Mouse (Mus musculus): Measurements from ENCODE around the gene D17H6S53E. TPM values are rescaled to one million over a fixed set of nuclear protein-coding genes. Genes with fewer than 3 reads are reported as not detected.

The D17H6S53E gene
- total RNA-seq, 2 experiments from 2014 or later: 11.8 to 18.8 TPM

DNA sequence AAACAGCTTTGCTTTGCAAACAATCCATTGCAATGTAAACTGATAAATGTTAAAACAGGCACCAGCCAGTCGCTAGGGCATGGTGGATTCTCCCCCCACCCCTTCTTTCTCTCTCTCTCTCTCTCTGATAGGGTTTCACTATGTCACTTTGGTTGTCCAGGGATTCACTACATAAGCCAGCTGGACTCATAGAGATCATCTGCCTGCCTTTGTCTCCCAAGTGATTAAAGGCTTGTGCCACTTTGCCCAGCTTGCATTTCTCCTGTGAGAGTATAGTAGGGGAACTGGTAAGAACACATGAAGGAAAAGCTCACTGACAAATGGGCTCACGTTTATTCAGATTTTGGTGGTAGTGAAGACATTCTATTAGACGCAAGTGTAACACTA lies 6.0 kb downstream of the D17H6S53E start:
- no peak for DNase-seq

DNA sequence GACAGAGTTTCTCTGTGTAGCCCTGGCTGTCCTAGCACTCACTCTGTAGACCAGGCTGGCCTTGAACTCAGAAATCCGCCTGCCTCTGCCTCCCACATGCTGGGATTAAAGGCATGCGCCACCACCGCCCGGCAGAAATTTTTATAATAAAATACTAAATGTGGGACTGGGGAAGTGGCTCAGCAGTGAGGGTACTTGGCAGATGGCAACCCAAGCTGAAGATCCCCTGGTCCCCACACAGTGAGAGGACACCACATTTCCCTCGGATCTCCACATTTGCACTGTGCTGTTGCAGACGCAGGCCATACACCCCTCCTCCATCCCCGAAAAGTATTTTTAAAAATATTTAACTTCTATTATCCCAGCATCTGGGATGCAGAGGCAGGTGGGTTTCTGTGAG lies 7.3 kb downstream of the D17H6S53E start:
- DNase-seq: no peak

DNA sequence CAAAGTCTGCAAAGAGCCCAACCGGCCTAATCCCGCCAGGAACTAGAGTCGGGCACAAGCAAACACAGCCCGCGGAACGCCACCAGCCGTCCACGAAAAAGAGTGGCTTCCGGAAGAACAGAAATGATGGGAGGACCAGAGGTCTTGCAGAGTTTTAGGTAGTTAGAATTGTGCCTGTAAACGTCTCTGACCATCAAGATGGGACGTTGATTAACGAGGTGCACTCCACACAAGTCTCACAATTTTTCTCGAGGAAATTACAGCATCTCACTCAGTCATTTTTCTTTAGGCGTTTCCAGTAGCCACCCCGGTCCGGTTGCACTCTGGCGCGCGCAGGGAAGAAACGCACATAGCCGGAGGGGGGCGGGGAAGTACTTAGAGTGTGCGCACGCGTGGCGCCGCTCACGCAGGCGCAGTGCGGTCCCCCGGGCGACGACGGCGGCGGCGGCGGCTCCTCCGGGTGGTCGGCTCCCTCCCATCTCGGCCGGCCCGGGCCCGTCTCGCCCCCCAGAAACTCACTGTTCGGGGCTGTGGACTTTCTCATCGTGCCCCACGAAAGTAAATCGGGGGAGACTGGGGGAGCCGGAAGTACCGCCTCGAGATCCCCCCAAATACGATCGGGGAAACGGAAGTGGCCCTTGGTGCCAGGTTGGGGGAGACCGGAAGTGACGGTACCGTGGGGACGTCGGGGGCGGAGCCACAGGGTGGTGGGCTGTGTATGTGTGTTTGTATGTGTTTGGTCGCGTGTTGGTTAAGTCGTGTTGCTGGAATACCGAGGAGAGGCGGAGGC lies 8.8 kb downstream of the D17H6S53E start, which contains the start of gene Bag6:
TSS of gene Bag6 (plus strand) at position 378 of the 790 bp plus-strand sequence.
- peak; percentile 95 for DNase-seq

DNA sequence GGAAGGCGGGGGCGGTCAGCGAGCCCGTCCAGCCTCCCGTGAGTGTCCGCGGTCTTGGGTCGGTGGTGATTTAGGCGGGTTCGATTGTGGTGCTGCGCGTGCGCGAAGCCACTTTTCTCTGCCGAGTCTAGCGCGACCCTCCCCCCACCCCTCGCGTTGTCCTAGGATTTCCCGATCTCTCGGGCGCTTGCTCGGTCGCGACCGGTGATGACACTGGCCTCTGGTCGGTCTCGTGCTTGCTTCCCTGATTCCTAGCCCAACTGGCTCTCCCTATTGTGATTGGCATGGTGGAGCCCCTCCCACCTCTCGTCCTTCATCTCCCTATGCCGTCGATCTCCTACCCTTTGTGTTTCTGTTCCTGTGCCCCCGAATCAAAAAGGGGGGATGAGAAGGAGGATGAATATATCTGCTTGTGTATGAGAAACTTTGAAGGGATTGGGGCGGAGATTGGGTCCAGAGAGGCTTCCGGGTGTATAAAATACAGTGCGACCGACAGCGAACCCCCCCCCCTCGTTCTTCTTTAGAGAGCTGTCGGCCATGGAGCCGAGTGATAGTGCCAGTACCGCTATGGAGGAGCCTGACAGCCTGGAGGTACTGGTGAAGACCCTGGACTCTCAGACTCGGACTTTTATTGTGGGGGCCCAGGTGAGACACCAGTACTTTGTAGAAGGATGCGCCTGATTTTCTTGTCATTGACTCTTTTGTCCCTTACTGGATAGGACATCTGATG lies 9.6 kb downstream of the D17H6S53E start:
- DNase-seq: no peak

DNA sequence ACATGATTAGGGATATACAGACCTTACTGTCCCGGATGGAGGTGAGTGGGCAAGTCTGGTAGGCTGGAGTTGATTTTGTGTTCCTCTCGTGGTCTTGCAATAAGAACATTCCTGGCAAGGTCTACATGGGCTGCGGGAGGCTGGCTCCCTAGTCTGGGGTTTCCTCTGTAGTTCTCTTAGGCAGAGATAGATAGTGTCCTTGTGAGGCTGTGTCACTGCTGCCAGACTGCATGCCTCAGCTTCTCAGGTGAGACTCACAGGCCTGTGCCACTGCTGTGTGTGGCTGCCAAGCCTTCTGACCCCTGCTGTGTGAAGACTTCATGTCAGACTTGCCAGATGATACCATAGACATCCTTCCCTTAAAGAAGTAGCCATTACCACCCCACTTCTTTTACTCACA lies 13.1 kb downstream of the D17H6S53E start:
- DNase-seq: no peak

DNA sequence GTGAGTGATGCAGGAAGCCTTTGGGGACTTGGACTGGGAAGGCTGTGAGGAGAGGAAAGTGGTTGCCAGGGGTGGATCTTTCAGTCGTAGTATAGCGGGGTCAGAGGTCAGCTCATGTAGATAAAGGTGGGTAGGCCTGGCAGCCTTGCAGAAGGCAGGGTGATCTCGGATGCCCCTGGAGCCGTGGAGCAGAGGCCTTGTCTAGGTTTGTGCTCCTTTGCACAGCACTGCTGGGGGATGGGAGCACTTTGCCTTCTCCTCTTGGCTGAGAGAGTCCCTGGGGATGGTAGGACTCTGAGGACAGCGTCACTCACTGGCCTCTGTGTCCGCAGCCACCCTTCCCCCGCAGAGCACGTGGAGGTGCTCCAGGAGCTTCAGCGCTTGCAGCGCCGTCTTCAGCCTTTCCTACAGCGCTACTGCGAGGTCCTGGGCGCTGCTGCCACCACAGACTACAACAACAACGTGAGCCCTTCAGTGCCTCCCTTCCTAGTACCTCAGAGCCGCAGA lies 14.4 kb downstream of the D17H6S53E start:
- no peak for DNase-seq

DNA sequence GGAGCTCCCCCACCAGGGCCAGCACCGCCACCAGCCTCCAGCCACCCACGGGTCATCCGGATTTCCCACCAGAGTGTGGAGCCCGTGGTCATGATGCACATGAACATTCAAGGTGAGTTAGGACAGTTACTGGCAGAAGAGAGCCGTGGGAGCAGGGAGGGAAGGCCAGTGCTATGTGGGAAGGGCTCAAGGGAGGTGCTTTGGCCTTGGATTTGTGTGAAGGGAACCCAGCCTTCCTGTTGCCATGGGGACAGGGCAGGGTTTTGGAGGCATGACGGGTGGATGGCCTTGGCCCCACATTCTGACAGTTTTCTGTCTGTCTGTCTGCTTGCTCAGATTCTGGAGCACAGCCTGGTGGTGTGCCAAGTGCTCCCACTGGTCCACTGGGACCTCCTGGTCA lies 15.8 kb downstream of the D17H6S53E start:
- DNase-seq: no peak

DNA sequence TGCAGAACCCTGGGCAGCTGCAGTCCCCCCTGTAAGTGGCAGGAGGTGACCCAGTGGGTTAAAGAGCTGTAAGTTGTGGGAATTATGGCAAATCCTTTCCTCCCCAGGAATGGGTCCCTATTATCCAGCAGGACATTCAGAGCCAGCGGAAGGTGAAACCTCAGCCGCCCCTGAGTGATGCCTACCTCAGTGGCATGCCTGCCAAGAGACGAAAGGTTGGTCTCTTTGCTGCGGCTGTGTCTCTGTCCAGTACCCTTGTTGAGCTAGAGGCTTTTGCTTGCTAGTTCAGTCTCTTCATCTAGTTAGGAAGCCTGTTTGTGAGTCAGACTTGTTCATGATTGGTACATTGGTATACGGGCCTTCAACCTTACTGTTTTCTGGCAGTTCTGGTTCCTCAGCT lies 20.0 kb downstream of the D17H6S53E start:
- DNase-seq: no peak

DNA sequence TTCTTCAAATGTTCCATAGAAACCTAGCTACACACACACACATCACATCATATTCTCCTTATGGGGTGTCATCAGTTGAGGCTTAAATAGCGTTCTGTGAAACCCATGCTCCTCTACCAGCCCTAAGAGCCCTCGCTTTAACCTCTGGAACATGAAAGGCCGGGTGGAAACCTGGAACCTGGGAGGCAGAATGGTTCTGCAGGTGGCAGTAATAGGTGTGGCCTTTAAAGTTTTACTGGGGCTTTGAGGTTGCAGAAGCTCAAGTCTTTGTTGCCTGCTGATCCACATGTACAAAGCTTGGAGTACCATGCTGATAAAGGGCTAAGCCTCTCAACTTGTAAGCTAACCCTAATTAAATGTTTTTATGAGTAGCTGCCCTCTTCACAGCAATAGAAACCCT lies 21.2 kb downstream of the D17H6S53E start:
- DNase-seq: no peak

DNA sequence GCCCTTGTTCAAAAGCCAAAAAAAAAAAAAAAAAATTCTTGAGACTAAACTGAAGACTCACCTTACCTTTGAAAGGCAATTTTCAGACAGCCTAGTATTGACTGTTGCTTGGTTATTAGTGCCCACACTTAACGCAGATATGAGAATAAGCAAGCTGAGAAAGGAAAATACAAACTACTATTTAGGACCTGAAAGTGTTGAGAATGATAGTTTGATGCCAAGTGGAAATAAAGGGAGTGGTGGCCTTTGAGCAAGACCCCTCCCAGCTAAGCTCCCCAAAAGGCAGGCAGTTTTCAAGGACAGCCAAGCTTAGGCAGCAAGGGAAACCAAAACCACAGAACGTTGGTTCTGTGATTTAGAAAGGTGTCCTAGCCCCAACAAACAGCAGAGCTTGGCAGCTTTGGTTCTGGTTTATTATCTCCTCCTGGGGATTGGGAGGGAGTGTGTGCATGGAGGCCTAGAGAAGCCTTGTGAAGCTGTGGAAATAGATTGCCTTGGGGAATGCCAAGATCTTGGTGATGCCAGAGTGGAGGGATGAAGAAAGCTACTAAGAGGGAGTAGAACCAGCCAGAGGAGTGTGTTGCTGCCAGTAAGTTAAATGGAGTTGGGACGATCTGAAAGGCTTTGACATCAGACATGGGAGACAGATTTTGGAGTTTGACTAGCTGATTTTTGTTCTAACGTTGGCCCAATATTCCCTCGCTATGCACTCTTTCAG lies 21.9 kb downstream of the D17H6S53E start:
- no peak for DNase-seq

DNA sequence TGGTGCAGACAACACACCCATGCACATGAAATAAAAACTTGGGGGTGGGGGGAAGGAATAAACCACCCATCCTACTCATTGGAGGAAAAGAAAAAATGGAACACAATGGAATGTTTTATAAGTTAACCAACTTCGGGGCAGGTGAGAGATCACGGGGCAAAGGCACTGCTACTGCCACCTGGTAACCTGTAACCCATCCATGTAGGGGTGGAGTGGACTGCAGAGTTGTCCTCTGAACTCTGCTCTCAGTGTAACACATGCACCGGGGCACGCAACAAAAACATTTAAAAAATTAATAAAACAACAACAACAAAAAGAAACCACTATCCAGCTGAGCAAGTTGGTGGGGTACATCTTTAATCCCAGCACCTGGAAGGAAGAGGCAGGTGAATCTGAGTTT lies 25.9 kb downstream of the D17H6S53E start:
- no peak for DNase-seq

DNA sequence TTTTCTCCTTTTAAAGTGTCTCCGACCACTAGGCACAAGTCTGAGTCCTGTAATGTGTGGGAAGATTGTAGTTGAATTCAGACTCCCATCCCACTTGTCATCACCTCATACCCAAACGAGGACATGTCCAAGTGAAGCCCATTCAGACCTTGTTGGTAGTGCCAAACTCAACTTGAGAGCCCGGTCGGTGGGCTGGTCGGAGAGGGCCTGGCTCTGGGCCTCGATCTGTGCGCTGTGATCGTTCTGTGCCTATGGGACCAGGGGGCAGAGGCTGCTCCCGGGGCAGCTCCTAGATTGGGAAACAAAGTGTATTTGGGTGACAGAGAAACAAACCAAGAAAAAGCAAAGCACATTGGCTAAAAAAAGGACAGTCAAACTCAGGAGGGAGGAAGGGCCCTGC lies 26.9 kb downstream of the D17H6S53E start:
- DNase-seq: no peak

DNA sequence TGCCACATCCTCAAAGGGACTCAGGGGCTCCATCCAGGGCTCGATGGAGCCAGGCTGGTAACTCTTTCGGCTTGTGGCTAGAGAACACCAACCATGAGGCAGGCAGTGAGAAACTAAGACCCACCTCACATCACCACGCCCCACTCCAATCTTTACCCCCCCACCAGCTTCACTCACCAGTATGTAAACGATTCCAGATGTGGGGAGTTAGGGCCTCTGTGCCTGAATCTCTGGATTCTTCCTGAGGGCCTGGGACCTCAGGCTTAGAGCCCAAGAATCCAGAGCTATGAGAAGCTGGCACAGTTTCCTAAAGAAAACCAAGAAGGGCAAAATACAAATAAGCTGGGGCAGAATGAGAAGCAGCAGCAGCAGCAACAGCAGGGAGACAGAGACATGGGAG lies 27.8 kb downstream of the D17H6S53E start:
- DNase-seq: no peak

DNA sequence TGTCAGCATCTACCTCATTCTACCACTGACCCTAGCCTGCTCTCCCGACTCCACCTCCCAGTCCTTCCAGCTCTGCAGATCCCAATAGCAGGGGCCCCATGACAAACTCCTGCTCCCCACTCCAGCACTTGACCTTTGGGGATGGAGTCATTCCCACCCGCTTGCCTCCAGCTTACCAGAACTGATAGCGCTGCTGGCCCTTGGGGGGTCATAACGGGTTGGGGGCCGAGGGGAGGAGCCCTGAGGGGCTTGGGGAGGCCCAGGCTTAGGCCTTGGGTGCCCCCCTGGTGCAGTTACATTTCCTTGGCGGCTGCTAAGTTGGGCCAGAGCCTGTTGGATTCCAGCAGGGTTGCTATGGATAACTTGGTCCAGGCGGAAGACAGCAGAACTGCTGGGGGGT lies 28.4 kb downstream of the D17H6S53E start:
- DNase-seq: no peak

DNA sequence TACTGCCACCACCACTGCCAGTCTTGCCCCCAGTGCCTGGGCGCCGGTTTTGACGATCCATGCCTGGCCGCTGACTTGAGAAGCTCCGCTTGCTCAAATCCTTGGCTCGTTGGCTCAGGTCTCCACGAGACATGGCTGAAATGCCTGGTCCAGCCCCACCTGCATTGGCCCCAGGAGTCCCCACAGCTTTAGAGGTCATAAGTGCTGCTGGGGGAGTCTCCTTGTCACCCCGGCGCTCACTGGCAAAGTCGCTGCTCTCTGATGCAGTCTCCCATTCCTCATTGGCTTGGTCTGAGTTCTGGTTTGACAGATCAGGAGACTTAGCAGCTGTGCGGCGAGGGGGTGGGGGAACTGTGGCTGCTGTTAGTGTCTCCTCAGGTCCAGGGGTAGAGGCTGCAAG lies 29.3 kb downstream of the D17H6S53E start:
- no peak for DNase-seq

DNA sequence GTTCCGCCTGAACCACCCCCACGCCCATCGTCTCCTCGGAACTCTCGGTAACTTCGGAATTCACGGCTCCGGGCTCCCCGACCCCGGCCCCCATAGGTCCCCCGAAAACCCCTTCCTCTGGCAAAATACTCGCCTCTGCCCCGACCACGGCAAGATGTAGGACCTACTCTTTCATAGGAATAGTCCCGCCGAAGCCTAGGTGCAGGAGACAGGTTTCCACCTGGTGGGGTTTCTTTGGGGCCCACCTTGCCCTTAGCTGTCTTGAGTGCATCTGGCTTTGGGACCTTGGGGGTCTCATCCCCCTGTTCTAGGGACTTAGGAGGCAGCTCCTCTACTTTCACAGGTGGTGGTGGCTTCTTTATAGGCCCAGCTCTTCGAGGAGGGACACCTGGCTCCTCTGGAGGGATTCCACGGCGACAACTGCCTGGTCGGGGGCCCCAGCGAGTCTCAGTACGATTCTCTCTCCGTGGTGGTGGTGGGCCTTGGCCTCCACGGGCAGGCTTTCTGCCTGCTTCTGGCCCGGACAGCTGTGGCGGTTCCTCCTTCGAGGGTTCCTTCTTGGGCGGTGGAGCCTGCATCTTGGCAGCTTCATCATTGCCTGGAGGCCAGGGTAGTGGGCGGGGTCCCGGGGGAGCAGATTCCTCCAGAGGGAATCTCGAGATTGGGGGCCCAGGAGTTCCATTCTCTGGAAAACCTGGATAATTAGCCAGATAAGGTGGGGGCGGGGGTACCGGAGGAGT lies 30.5 kb downstream of the D17H6S53E start:
- DNase-seq: no peak

DNA sequence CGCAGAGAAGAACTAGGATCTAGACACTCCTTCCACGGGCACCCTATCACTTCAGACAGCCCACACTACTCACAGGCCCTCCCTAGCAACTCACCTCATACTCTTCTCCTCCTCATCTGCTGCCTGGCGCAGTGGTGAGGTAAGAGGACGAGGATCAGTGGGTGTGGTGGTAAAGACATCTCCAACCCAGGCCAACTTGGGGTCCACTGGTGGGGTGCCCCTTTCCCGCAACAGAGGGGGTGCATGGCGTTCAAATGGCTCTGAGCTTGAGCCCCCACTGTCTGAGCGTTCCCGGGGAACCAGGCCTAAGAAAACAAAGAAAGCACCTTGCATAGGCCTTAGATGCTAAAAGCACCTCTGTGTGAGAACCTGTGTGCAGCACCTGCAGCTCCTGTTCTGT lies 31.1 kb downstream of the D17H6S53E start:
- DNase-seq: no peak

DNA sequence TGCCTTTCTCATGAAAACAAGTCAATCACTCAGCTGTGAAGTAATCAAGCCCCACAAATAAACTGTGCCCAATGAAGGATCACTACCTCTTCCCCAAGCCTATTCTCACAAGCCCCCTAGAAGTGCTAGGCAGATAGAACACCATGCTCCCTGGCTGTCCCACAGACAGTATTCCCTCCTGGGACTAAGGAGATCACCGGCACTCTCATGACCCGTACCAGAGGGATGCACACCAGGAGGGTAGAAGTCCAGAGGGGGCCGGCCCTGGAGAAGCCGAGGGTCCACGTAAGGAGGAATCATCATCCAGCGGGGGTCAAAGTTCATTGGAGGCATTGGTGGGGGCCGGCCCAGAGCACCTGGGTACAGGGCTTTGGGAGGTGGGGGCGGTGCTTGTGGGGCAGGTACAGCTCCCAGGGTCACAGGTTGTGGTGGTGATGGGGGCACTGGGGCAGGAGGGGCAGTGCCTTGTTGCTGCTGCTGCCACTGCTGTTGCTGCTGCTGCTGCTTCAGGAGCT lies 31.5 kb downstream of the D17H6S53E start:
- no peak for DNase-seq

DNA sequence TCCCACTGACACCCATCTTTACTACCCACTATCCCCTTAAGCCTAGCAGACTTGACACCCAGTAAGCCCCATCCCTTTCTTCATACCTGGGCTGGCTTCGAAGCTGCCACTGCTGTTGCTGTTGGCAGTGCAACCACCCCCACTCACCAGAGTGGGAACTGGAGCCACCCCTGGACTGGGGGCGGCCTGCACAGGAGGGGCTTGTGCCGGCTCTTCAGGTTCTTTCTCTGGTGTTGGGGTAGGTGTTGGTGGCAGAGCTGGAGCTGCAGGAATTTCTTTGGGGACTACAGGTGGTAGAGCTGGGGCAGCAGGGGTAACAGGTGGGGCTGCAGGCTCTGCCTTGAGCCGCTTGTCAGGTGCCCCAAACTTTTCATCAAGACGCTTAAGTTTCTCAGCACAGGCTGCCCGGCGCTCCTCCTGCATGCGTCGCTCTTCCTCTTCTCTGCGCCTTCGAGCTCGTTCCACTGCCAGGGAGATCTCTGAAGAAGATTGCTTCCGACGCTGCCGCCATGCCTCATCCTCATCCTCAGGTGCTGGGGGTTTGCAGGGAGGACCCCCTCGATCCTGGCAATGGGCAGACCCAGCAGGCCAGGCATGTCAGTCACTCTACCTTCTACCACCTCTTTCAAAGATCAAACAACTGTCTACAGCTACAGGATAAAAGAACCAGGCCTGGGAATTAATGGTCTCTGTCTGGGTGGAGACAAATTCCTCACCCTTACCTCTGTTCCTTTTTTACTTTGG lies 32.8 kb downstream of the D17H6S53E start:
- no peak for DNase-seq

DNA sequence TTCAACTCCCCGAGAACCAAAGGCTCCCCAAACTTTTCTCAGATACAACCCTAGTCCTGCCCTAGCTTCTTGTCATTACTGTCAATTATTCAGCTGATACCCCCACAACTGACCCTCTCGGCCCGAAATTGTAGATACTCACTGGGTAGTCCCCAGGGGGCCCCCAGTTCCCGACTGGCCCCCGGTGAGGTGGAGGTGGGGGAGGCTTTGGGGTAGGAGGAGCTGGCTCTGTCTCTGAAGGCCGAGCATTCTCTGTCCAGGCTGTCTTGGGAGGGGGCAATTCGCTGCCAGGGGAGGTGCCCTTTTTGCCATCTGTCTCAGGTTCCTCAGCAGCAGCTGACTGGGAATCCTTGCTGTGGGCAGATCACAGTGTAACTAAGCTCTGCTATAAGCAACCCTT lies 33.5 kb downstream of the D17H6S53E start:
- DNase-seq: no peak

DNA sequence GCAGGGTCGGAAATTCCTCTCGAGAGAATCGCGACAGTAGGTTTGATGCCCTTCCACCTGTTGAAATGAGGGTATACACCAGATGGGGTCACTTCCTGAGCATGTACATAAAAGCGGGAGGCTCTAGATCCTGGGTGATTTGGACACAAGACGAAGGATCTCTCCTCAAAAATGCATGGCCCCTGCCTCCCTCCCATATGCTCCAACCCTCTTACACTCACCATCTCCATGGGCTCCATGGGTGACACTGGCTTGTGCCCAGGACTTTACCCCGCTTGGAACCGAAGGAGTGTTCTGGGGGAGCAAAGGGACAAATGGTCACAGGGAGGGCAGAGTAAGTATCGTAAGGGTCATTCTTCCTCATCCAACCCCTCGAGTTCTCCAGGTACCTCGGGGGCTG lies 35.2 kb downstream of the D17H6S53E start:
- DNase-seq: no peak
